Mouse (Mus musculus) heart, postnatal 0 days (tissue): Measurements from ENCODE around the gene Tns3.

Experiments used
- CTCF ChIP-seq: IDR thresholded peaks from 2 replicates; pipeline ENCODE4 v1.5.1; 2016; ENCODE audit warnings: antibody characterized with exemption, control low read depth, low read depth
- EP300 ChIP-seq: IDR thresholded peaks from 2 replicates; pipeline ENCODE4 v1.6.1; 2016; ENCODE audit warnings: antibody characterized with exemption, low read depth

DNA sequence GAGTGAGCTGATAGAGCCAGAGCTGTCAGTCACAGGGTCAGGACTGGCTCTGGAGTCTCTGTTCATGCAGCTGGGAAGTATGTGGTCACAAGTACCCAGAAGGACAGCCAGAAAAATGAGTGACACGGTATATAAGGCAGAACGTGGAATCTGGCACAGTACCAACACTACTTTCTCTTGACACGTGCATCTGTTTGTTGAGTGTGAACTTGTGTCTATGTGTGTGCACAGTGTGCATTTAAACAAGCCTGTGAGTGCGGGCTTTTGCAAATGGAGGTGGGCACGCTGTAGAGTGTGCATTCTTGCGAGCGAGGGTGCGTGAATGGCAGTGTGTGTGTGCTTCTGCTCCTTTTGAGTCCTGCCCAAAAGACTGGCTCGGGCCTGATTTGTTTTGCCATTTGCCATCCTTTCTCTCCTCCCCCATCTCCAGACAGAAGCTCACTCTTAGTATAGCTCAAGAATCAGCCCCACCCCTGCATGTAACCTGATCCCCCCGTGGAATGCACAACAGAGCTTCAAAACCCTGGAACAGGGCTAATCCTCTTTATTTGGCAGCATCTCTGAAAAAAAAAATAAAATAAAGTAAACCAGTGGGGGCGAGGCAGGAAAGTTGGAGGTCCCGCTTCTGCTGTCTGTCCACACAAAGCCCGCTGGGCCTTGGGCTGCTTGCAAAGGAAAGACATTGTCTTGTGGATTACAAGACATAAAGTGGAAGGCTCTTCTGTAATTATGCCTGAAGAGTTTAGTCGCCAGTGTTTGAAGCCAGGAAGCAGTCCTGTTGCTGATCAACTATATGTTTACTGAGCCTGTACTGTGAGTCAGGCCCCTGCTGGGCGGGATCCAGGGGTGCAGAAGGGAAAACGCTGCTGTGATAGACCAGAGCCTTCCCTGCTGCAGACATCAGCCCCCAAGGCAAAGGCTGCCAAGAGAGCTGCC is 28.5 kb upstream of the Tns3 start:
- no peak for TF ChIP-seq CTCF
- TF ChIP-seq EP300: no peak
